In genomic region chr16:37868506-37869469, GRCm38 (mm10) we compare ENCODE assay signal across 8 mouse cellular contexts. TPM values are rescaled to one million over a fixed set of nuclear protein-coding genes. Genes with fewer than 3 reads are reported as not detected.
DNase-seq lines count a peak whose midpoint lies in the region; ATAC-seq and TF ChIP-seq lines count a peak whose summit lies in the region.
"Had no signal": no experiment of that assay in that cellular context is flagged by ENCODE, and none has a peak within 500 bp of the region (broad histone marks: within the 10 kb centered on the region; RNA-seq: fewer than 3 reads in every experiment).

No protein-coding gene starts in this region.

- peak overlapping the region; percentile 98 for H3K27ac ChIP-seq in forebrain, embryonic 11.5 days (ENCODE audit: low read depth, low read length)
- H3K27ac ChIP-seq in hindbrain, embryonic 12.5 days: peak overlapping the region; percentile 100
- peak overlapping the region; percentile 61 for H3K27ac ChIP-seq in macrophage

- peak overlapping the region; percentile 76 for H3K4me2 ChIP-seq in forebrain, embryonic 11.5 days (ENCODE audit: low read depth, low read length, severe bottlenecking)
- H3K4me2 ChIP-seq in hindbrain, embryonic 12.5 days (replicated peaks): peak overlapping the region; percentile 66

- TF ChIP-seq CTCF in G1E (IDR thresholded peaks at IDR 0.05; ENCODE audit: low read depth, low read length): no peak

- peak overlapping the region; percentile 97 for H3K4me3 ChIP-seq in G1E (ENCODE audit: low read depth, low read length)
- H3K4me3 ChIP-seq in forebrain, embryonic 11.5 days (ENCODE audit: low read depth, low read length): peak overlapping the region; percentile 96
- peak overlapping the region; percentile 97 for H3K4me3 ChIP-seq in hindbrain, embryonic 12.5 days
- H3K4me3 ChIP-seq in macrophage (ENCODE audit: inconsistent target): peak overlapping the region; percentile 77

- under 1% methylated on average over 77 of the region's 87 CpGs for WGBS in forebrain, embryonic 11.5 days
- under 1% methylated on average over 72 of the region's 87 CpGs for WGBS in hindbrain, embryonic 12.5 days
- WGBS in macrophage (ENCODE audit: missing documents): under 1% methylated on average over 72 of the region's 87 CpGs

- H3K9me3 ChIP-seq in G1E (replicated peaks): no peaks in the 10 kb centered on the region
- no peaks in the 10 kb centered on the region for H3K9me3 ChIP-seq in forebrain, embryonic 11.5 days (ENCODE audit: control insufficient read depth, low read length)
- H3K9me3 ChIP-seq in hindbrain, embryonic 12.5 days (replicated peaks): no peaks in the 10 kb centered on the region

- H3K79me2 ChIP-seq in macrophage (ENCODE audit: inconsistent target): peaks cover 50% of the 10 kb centered on the region

- H3K9ac ChIP-seq in forebrain, embryonic 11.5 days (ENCODE audit: low read length): peak overlapping the region; percentile 99
- H3K9ac ChIP-seq in hindbrain, embryonic 12.5 days: peak overlapping the region; percentile 99

- H3K4me1 ChIP-seq in G1E (ENCODE audit: insufficient read depth, low read depth, low read length): peaks cover 29% of the 10 kb centered on the region
- H3K4me1 ChIP-seq in forebrain, embryonic 11.5 days (replicated peaks; ENCODE audit: control insufficient read depth, insufficient read depth, low read length): peaks cover 7% of the 10 kb centered on the region; the same call in 1 of the 2 replicates
- H3K4me1 ChIP-seq in hindbrain, embryonic 12.5 days: peaks cover 24% of the 10 kb centered on the region

- ATAC-seq in G1E (ENCODE audit: extremely low read depth, insufficient number of reproducible peaks, low FRiP score, poor library complexity, severe bottlenecking): no peak
- peak; percentile 76 for ATAC-seq in forebrain, embryonic 11.5 days (replicated peaks; ENCODE audit: low FRiP score)
- peak; percentile 81 for ATAC-seq in hindbrain, embryonic 12.5 days (ENCODE audit: low FRiP score)

- peaks cover 24% of the 10 kb centered on the region for H3K36me3 ChIP-seq in G1E (replicated peaks)
- H3K36me3 ChIP-seq in forebrain, embryonic 11.5 days (ENCODE audit: control insufficient read depth, insufficient read depth, low read length): no peaks in the 10 kb centered on the region; the same call in 1 of the 2 replicates
- H3K36me3 ChIP-seq in hindbrain, embryonic 12.5 days: no peaks in the 10 kb centered on the region
- no peaks in the 10 kb centered on the region for H3K36me3 ChIP-seq in macrophage (ENCODE audit: inconsistent target)

- DNase-seq in G1E (ENCODE audit: low spot score): peak; percentile 57
- DNase-seq in adrenal gland, postnatal 25 days: peak; percentile 48
- peak; percentile 87 for DNase-seq in forebrain, embryonic 11.5 days (ENCODE audit: low spot score)
- DNase-seq in left cerebral cortex, postnatal 10 days (ENCODE audit: extremely low spot score in 1 of 2, low spot score in 2 of 2): peak; percentile 32 to 75
- peak; percentile 2 for DNase-seq in spleen, adult 12 weeks (ENCODE audit: low spot score)

- intact Hi-C loops in left cerebral cortex, postnatal 10 days (cut with DNase I): loop anchor here (5.0 kb wide), 1 partner anchor 181 kb away; no protein-coding TSS in a partner anchor

- 0 out of 2 replicates have a peak, but pooled peaks cover 5% of the 10 kb centered on the region for H3K27me3 ChIP-seq in G1E (ENCODE audit: insufficient read depth, low read length)
- no peaks in the 10 kb centered on the region for H3K27me3 ChIP-seq in forebrain, embryonic 11.5 days (ENCODE audit: control insufficient read depth, insufficient read depth, low read length)
- H3K27me3 ChIP-seq in hindbrain, embryonic 12.5 days: no peaks in the 10 kb centered on the region

RNA-seq across cellular contexts. Expression of gene Lrrc58, which starts 0.6 kb away (rescaled TPM):
- total RNA-seq in G1E (2014; fragmentation: Nextera tagmentation) (86.3 and 90.6 TPM in 2 replicates), G1E (2017) (37.9 and 46.5 TPM in 2 replicates)
- polyA plus RNA-seq in G1E (2012) (4.3 and 5.4 TPM in 2 replicates), macrophage (2018) (18.6 to 33.5 TPM (median 22.0 TPM) in 3 replicates)
- 150 and 193 TPM in 2 replicates for total RNA-seq in adrenal gland, postnatal 25 days (2021)
- 64.8 and 73.5 TPM in 2 replicates for polyA plus RNA-seq in forebrain, embryonic 11.5 days (2014; fragmentation: Nextera tagmentation; extraction: Ambion mirVana)
- polyA plus RNA-seq in hindbrain, embryonic 12.5 days (2016; fragmentation: Nextera tagmentation; extraction: Ambion mirVana): 65.8 and 72.1 TPM in 2 replicates
- 100 to 1,000 TPM; 101 to 114 TPM for total RNA-seq in left cerebral cortex, postnatal 10 days (2021)
- 10 to 100 TPM; 16.9 to 66.1 (median 33.3) TPM for total RNA-seq in macrophage (2018; cell fraction: chromatin; rRNA removed)
- 100 to 1,000 TPM in 1 of 26 experiments, 10 to 100 TPM in 25; 54.5 to 100 (median 70.5) TPM for total RNA-seq in macrophage (2018; cell fraction: cytosol; rRNA removed)
- 100 to 1,000 TPM in 4 of 26 experiments, 10 to 100 TPM in 22; 50.7 to 142 (median 73.4) TPM for total RNA-seq in macrophage (2018; cell fraction: nucleus; rRNA removed)

RNA-seq across cellular contexts. Expression of gene Gm36028, which starts 7.8 kb away (rescaled TPM):
- total RNA-seq in G1E (2014; fragmentation: Nextera tagmentation) (not detected in 2 replicates), G1E (2017) (0.12 and 0.16 TPM in 2 replicates)
- polyA plus RNA-seq in G1E (2012) (not detected in 2 replicates), macrophage (2018) (not detected in 3 replicates)
- 0.27 TPM in 1 of 2 replicates, not detected in the other for total RNA-seq in adrenal gland, postnatal 25 days (2021)
- polyA plus RNA-seq in forebrain, embryonic 11.5 days (2014; fragmentation: Nextera tagmentation; extraction: Ambion mirVana): 0.24 and 0.40 TPM in 2 replicates
- polyA plus RNA-seq in hindbrain, embryonic 12.5 days (2016; fragmentation: Nextera tagmentation; extraction: Ambion mirVana): 0.26 TPM in 1 of 2 replicates, not detected in the other
- total RNA-seq in left cerebral cortex, postnatal 10 days (2021): under 1 TPM in 1 of 2 experiments, not detected in 1; 0.32 TPM
- not detected for total RNA-seq in macrophage (2018; cell fraction: chromatin; rRNA removed)
- total RNA-seq in macrophage (2018; cell fraction: cytosol; rRNA removed): under 1 TPM in 1 of 26 experiments, not detected in 25; 0.09 TPM
- total RNA-seq in macrophage (2018; cell fraction: nucleus; rRNA removed): under 1 TPM in 1 of 26 experiments, not detected in 25; 0.62 TPM
- total RNA-seq: layer of hippocampus, postnatal 10 days had no signal

RNA-seq across cellular contexts. Expression of gene Gpr156, which starts 47.5 kb away (rescaled TPM):
- not detected in 2 replicates for total RNA-seq in G1E (2014; fragmentation: Nextera tagmentation)
- total RNA-seq in G1E (2017): 0.05 and 0.06 TPM in 2 replicates
- not detected in 2 replicates for polyA plus RNA-seq in G1E (2012)
- 0.15 TPM in 1 of 2 replicates, not detected in the other for total RNA-seq in adrenal gland, postnatal 25 days (2021)
- polyA plus RNA-seq in forebrain, embryonic 11.5 days (2014; fragmentation: Nextera tagmentation; extraction: Ambion mirVana): 4.2 and 4.3 TPM in 2 replicates
- 5.4 and 5.6 TPM in 2 replicates for polyA plus RNA-seq in hindbrain, embryonic 12.5 days (2016; fragmentation: Nextera tagmentation; extraction: Ambion mirVana)
- total RNA-seq in left cerebral cortex, postnatal 10 days (2021): 1 to 10 TPM; 1.3 to 1.4 TPM
- total RNA-seq in macrophage (2018; cell fraction: chromatin; rRNA removed): under 1 TPM in 10 of 26 experiments, not detected in 16; 0.13 to 0.44 (median 0.22) TPM
- under 1 TPM in 6 of 26 experiments, not detected in 20; 0.03 to 0.06 (median 0.04) TPM for total RNA-seq in macrophage (2018; cell fraction: cytosol; rRNA removed)
- total RNA-seq in macrophage (2018; cell fraction: nucleus; rRNA removed): under 1 TPM in 10 of 26 experiments, not detected in 16; 0.06 to 0.66 (median 0.12) TPM
- not detected in 3 replicates for polyA plus RNA-seq in macrophage (2018)

Comparison
In these comparisons a context has a peak if more than half of its experiments do, and no peak if none do; other contexts are left out.
1. DNase-seq: peak in every context shown above with its lines; median percentile 87 in forebrain, embryonic 11.5 days; 57 in G1E; 54 in left cerebral cortex, postnatal 10 days; 48 in adrenal gland, postnatal 25 days; 2 in spleen, adult 12 weeks.